Comparison of ENCODE assay signal across 7 mouse cellular contexts in the genomic region with DNA sequence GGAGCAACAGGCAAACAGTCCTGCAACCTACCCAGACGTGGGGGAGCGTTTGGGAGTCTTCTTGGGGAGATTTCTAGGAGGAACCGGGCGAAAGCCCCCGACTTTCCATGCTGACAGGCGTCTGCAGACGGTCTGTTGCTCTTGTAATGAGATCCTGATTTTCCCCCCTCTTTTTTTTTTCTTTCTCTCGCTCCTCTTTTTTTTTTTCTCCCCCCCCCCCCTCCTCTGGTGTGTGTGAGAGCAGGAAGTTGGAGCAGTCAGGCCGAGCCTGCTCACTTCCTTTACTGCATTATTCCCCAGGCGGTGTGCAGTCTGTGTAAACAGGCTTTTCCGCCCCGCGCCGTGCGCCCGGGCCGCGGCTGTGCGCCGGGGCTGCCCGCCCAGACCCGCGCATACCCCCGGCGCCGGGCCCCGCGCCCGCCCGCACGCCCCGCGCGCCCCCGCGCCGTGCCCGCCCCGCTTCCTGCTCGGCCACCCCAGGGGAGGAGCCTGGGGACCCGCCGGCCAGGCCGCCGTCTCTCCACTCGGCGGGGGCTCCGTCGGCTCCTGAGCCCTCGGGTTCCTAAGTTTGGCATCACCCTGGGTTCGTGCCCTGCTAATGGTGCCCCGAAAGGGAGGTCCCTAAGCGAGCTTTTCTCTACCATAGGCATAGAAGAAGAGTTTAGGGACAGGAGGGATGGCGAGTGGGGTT. TPM values are rescaled to one million over a fixed set of nuclear protein-coding genes. Genes with fewer than 3 reads are reported as not detected.
DNase-seq lines count a peak whose midpoint lies in the region; ATAC-seq and TF ChIP-seq lines count a peak whose summit lies in the region.

Elk3 (minus strand) TSS at position 415 of the 691 bp plus-strand sequence.

- H3K27me3 ChIP-seq in E14TG2a.4 (ENCODE audit: insufficient read depth, low read length), result peaks cover 21% of the 10 kb centered on the region
- peaks cover 10% of the 10 kb centered on the region; the same call in 1 of the 2 replicates for H3K27me3 ChIP-seq in forebrain, embryonic 16.5 days (replicated peaks; ENCODE audit: control insufficient read depth, insufficient read depth, low read length)
- no peaks in the 10 kb centered on the region for H3K27me3 ChIP-seq in hindbrain, embryonic 11.5 days (ENCODE audit: control insufficient read depth, insufficient read depth, low read length)
- no peaks in the 10 kb centered on the region for H3K27me3 ChIP-seq in limb, embryonic 14.5 days (ENCODE audit: control insufficient read depth, insufficient read depth, low read length)
- peaks cover 6% of the 10 kb centered on the region; the same call in 1 of the 2 replicates for H3K27me3 ChIP-seq in midbrain, embryonic 14.5 days (ENCODE audit: control insufficient read depth, insufficient read depth, low read length)
- no peaks in the 10 kb centered on the region for H3K27me3 ChIP-seq in stomach, embryonic 16.5 days (ENCODE audit: control insufficient read depth, insufficient read depth, low read length)

- peak within 1 kb of the TSS; percentile 79 for H3K4me3 ChIP-seq in E14TG2a.4 (replicated peaks; ENCODE audit: low read length)
- H3K4me3 ChIP-seq in forebrain, embryonic 16.5 days (replicated peaks; ENCODE audit: low read length), result peak within 1 kb of the TSS; percentile 55
- H3K4me3 ChIP-seq in hindbrain, embryonic 11.5 days (ENCODE audit: low read depth, low read length), result peak within 1 kb of the TSS; percentile 52
- H3K4me3 ChIP-seq in limb, embryonic 14.5 days (replicated peaks; ENCODE audit: low read length), result peak within 1 kb of the TSS; percentile 91
- H3K4me3 ChIP-seq in midbrain, embryonic 14.5 days (replicated peaks; ENCODE audit: low read depth, low read length), result peak within 1 kb of the TSS; percentile 47
- peak within 1 kb of the TSS; percentile 73 for H3K4me3 ChIP-seq in stomach, embryonic 16.5 days (replicated peaks; ENCODE audit: low read length)

- ATAC-seq in forebrain, embryonic 16.5 days, result peak; percentile 77
- ATAC-seq in hindbrain, embryonic 11.5 days (ENCODE audit: low FRiP score), result peak; percentile 77
- ATAC-seq in limb, embryonic 14.5 days (ENCODE audit: low FRiP score, low read depth), result peak; percentile 73
- ATAC-seq in midbrain, embryonic 14.5 days (ENCODE audit: low FRiP score, low TSS enrichment), result peak; percentile 59; the same call in 1 of the 2 replicates
- ATAC-seq in stomach, embryonic 16.5 days (ENCODE audit: insufficient read depth, low FRiP score), result peak; percentile 83

- H3K9ac ChIP-seq in forebrain, embryonic 16.5 days (replicated peaks; ENCODE audit: low read depth, low read length), result peak within 1 kb of the TSS; percentile 62
- H3K9ac ChIP-seq in hindbrain, embryonic 11.5 days (ENCODE audit: low read depth, low read length), result peak within 1 kb of the TSS; percentile 73
- H3K9ac ChIP-seq in limb, embryonic 14.5 days (ENCODE audit: low read depth, low read length, severe bottlenecking), result peak within 1 kb of the TSS; percentile 90
- peak within 1 kb of the TSS; percentile 66 for H3K9ac ChIP-seq in midbrain, embryonic 14.5 days (replicated peaks; ENCODE audit: low read length)
- peak within 1 kb of the TSS; percentile 85 for H3K9ac ChIP-seq in stomach, embryonic 16.5 days (ENCODE audit: low read length)

- under 1% methylated on average over 38 of the region's 53 CpGs for WGBS in forebrain, embryonic 16.5 days
- WGBS in hindbrain, embryonic 11.5 days, result under 1% methylated on average over 38 of the region's 53 CpGs
- WGBS in limb, embryonic 14.5 days, result 1% methylated on average over 51 of the region's 53 CpGs
- under 1% methylated on average over 53 of the region's 53 CpGs for WGBS in midbrain, embryonic 14.5 days
- WGBS in stomach, embryonic 16.5 days, result under 1% methylated on average over 41 of the region's 53 CpGs

- TF ChIP-seq CTCF in E14TG2a.4 (conservative IDR thresholded peaks at IDR 0.05; ENCODE audit: low read length), result no peak

- H3K4me1 ChIP-seq in E14TG2a.4 (replicated peaks; ENCODE audit: low read depth, low read length), result peaks cover 30% of the 10 kb centered on the region
- peaks cover 20% of the 10 kb centered on the region for H3K4me1 ChIP-seq in forebrain, embryonic 16.5 days (replicated peaks; ENCODE audit: control insufficient read depth, insufficient read depth, low read length)
- H3K4me1 ChIP-seq in hindbrain, embryonic 11.5 days (replicated peaks; ENCODE audit: control insufficient read depth, insufficient read depth, low read length), result peaks cover 4% of the 10 kb centered on the region; the same call in 1 of the 2 replicates
- peaks cover 18% of the 10 kb centered on the region for H3K4me1 ChIP-seq in limb, embryonic 14.5 days (ENCODE audit: control insufficient read depth, insufficient read depth, low read length)
- peaks cover 3% of the 10 kb centered on the region; the same call in 1 of the 2 replicates for H3K4me1 ChIP-seq in midbrain, embryonic 14.5 days (ENCODE audit: control insufficient read depth, insufficient read depth, low read length)
- peaks cover 6% of the 10 kb centered on the region; the same call in 1 of the 2 replicates for H3K4me1 ChIP-seq in stomach, embryonic 16.5 days (ENCODE audit: control insufficient read depth, insufficient read depth, low read length)

- peak within 1 kb of the TSS; percentile 100 for H3K4me2 ChIP-seq in forebrain, embryonic 16.5 days (ENCODE audit: low read length)
- peak within 1 kb of the TSS; percentile 98 for H3K4me2 ChIP-seq in hindbrain, embryonic 11.5 days (replicated peaks; ENCODE audit: low read depth, low read length)
- H3K4me2 ChIP-seq in limb, embryonic 14.5 days (replicated peaks; ENCODE audit: low read depth, low read length, severe bottlenecking), result peak within 1 kb of the TSS; percentile 84
- H3K4me2 ChIP-seq in midbrain, embryonic 14.5 days (ENCODE audit: low read length), result peak within 1 kb of the TSS; percentile 90
- H3K4me2 ChIP-seq in stomach, embryonic 16.5 days (ENCODE audit: low read depth, low read length), result peak within 1 kb of the TSS; percentile 89

- peak; percentile 24; the same call in 1 of the 2 replicates for TF ChIP-seq POLR2A in limb, embryonic 14.5 days (IDR thresholded peaks at IDR 0.05; ENCODE audit: borderline replicate concordance, extremely low read depth, insufficient read depth, insufficient read length)

- H3K9me3 ChIP-seq in E14TG2a.4 (ENCODE audit: low read length), result no peaks in the 10 kb centered on the region
- 0 out of 2 replicates have a peak, but pooled peaks cover 2% of the 10 kb centered on the region for H3K9me3 ChIP-seq in forebrain, embryonic 16.5 days (ENCODE audit: control insufficient read depth, low read length)
- no peaks in the 10 kb centered on the region for H3K9me3 ChIP-seq in hindbrain, embryonic 11.5 days (ENCODE audit: control insufficient read depth, low read length)
- H3K9me3 ChIP-seq in limb, embryonic 14.5 days (ENCODE audit: control insufficient read depth, low read length), result no peaks in the 10 kb centered on the region
- H3K9me3 ChIP-seq in midbrain, embryonic 14.5 days (ENCODE audit: control insufficient read depth, low read length), result no peaks in the 10 kb centered on the region
- H3K9me3 ChIP-seq in stomach, embryonic 16.5 days (replicated peaks; ENCODE audit: control insufficient read depth, low read length), result no peaks in the 10 kb centered on the region

- peak within 1 kb of the TSS; percentile 27 for H3K27ac ChIP-seq in forebrain, embryonic 16.5 days (ENCODE audit: low read length)
- peak within 1 kb of the TSS; percentile 67 for H3K27ac ChIP-seq in hindbrain, embryonic 11.5 days (ENCODE audit: low read depth, low read length)
- peak within 1 kb of the TSS; percentile 99 for H3K27ac ChIP-seq in limb, embryonic 14.5 days (replicated peaks; ENCODE audit: low read depth, low read length)
- peak within 1 kb of the TSS; percentile 65 for H3K27ac ChIP-seq in midbrain, embryonic 14.5 days (replicated peaks; ENCODE audit: low read depth, low read length)
- peak within 1 kb of the TSS; percentile 96 for H3K27ac ChIP-seq in stomach, embryonic 16.5 days (ENCODE audit: low read length)

- DNase-seq in adrenal gland, adult 2 months, result peak; percentile 79
- DNase-seq in hindbrain, embryonic 11.5 days (ENCODE audit: low spot score), result peak; percentile 61
- peak; percentile 74 for DNase-seq in limb, embryonic 14.5 days (ENCODE audit: low spot score)
- DNase-seq in midbrain, embryonic 14.5 days, result peak; percentile 75

- H3K36me3 ChIP-seq in E14TG2a.4 (ENCODE audit: insufficient read depth, low read length), result no peaks in the 10 kb centered on the region
- no peaks in the 10 kb centered on the region for H3K36me3 ChIP-seq in forebrain, embryonic 16.5 days (ENCODE audit: control insufficient read depth, insufficient read depth)
- H3K36me3 ChIP-seq in hindbrain, embryonic 11.5 days (ENCODE audit: control insufficient read depth, insufficient read depth, low read length), result no peaks in the 10 kb centered on the region
- H3K36me3 ChIP-seq in limb, embryonic 14.5 days (ENCODE audit: control insufficient read depth, insufficient read depth, low read length), result 0 out of 2 replicates have a peak, but pooled peaks cover 2% of the 10 kb centered on the region
- no peaks in the 10 kb centered on the region for H3K36me3 ChIP-seq in midbrain, embryonic 14.5 days (ENCODE audit: control insufficient read depth, insufficient read depth, low read length)
- no peaks in the 10 kb centered on the region for H3K36me3 ChIP-seq in stomach, embryonic 16.5 days (ENCODE audit: control insufficient read depth, insufficient read depth, low read length)

RNA-seq across cellular contexts. Expression of gene Elk3, which starts in this region (rescaled TPM):
- 10 to 100 TPM; 31.1 to 51.5 TPM for total RNA-seq in adrenal gland, adult 2 months (2021)
- 54.3 and 59.5 TPM in 2 replicates for polyA plus RNA-seq in adrenal gland, adult 2 months (2012; rRNA removed)
- polyA plus RNA-seq in forebrain, embryonic 16.5 days (2015; fragmentation: Nextera tagmentation; extraction: Ambion mirVana), result 6.6 and 9.8 TPM in 2 replicates
- 16.0 and 22.8 TPM in 2 replicates for polyA plus RNA-seq in hindbrain, embryonic 11.5 days (2014; fragmentation: Nextera tagmentation; extraction: Ambion mirVana)
- 60.9 and 78.2 TPM in 2 replicates for polyA plus RNA-seq in limb, embryonic 14.5 days (2012; rRNA removed)
- polyA plus RNA-seq in limb, embryonic 14.5 days (2014; fragmentation: Nextera tagmentation; extraction: Ambion mirVana), result 42.4 and 44.5 TPM in 2 replicates
- polyA plus RNA-seq in midbrain, embryonic 14.5 days (2014; fragmentation: Nextera tagmentation; extraction: Ambion mirVana), result 4.4 and 8.8 TPM in 2 replicates
- 19.1 and 23.6 TPM in 2 replicates for polyA plus RNA-seq in stomach, embryonic 16.5 days (2015; fragmentation: Nextera tagmentation; extraction: Ambion mirVana)

Comparison
In these comparisons a context has a peak if more than half of its experiments do, and no peak if none do; other contexts are left out.
1. Peak in every context shown above with its lines: DNase-seq, ATAC-seq, H3K4me3 ChIP-seq and H3K27ac ChIP-seq.
2. H3K27ac ChIP-seq: peak in every context shown above with its lines; median percentile 99 in limb, embryonic 14.5 days; 96 in stomach, embryonic 16.5 days; 67 in hindbrain, embryonic 11.5 days; 65 in midbrain, embryonic 14.5 days; 27 in forebrain, embryonic 16.5 days.